Mouse (Mus musculus) large intestine, adult 2 months (tissue): ENCODE results near the gene Rel. TPM values are rescaled to one million over a fixed set of nuclear protein-coding genes. Genes with fewer than 3 reads are reported as not detected.

Experiments
- DNase-seq: peaks from one replicate; pipeline ENCODE4 v3.0.0-alpha.2; 2012; ENCODE audit warnings: low read depth, low spot score
- WGBS: fragments of 180-500 bp; shearing (Covaris S2); methylation state at CpG from one replicate; pipeline ENCODE4 v1.1.7; 2018; 5-methylcytosine and 5-hydroxymethylcytosine counted together
- polyA plus RNA-seq: library from polyadenylated mRNA; depleted of rRNA; stranded (reverse); fragments of >200 nt; gene quantifications from 2 replicates; pipeline ENCODE4 v1.2.3, GENCODE M21; 2012; rRNA removed

Rel gene
- polyA plus RNA-seq, 1 experiment: 1.4 TPM

DNA sequence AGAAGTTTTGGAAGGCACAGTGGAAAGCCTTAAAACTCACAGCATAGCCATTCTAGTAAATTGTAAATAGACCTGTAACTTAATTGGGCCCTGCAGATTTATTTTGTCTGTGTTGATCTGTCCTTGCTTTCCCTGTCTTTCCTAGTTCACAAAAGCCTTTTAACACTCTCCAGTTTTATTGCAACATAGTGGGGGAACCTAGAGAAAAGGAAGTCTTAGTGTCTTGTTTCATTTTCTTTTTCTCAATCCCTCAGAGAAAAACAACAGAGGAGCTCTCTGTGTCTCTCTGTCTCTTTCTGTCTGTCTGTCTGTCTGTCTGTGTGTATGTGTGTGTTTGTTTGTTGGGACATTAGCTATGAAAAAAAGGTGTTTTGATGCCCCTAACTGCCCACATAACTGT is 74.9 kb downstream of the Rel start:
- DNase-seq: no peak

DNA sequence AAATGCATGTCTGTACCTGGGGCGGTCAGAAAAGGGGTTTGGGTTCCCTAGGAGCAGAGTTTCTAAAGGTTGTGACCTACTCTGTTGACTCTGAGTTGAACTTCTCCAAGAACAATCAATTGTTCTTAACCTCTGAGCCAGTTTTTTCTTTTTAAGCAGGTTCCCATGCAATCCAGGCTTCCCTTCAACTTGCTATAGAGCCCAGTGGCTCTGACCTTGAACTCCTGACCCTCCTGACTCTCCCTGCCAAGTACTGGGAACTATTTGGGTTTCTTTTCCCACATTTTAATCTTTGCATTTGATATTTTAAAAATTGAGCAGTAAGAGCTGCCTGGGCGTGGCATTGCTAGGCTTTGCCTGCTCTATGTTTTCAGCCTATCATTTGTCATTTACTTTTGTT is 77.5 kb downstream of the Rel start:
- WGBS: 94% methylated on average over 2 of the region's 2 CpGs
- no peak for DNase-seq

DNA sequence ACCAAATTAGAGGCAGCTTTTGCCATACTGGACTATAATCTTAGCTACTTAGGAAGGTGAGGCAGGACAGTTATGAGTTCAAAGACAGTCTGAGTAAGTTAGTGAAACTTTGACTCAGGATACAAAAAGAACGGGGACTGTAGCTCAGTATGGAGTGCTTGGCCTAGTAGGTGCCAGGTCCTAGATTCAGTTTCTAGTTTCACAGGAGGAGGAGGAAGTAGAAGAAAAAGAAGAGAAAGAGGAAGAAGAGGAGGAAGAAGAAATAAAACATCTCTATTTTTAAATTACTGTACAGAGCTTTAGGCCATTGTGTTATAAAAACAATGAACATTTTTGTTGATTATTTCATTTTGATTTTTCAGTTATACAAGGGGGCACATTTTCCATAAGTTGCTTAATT is 82.7 kb downstream of the Rel start:
- 82% methylated on average over 1 of the region's 1 CpGs for WGBS
- no peak for DNase-seq

Other genes with a start within 250 kb of the Rel start
- not detected in 2 replicates for gene 1700093K21Rik, start 249.8 kb downstream of the Rel start, polyA plus RNA-seq
- gene 0610010F05Rik, start 137.3 kb downstream of the Rel start, polyA plus RNA-seq: 0.73 and 1.1 TPM in 2 replicates
- gene Pus10, start 105.3 kb downstream of the Rel start, polyA plus RNA-seq: 2.4 and 2.6 TPM in 2 replicates
- 5.1 and 6.9 TPM in 2 replicates for gene Pex13, start 105.0 kb downstream of the Rel start, polyA plus RNA-seq
- gene Papolg, start 124.3 kb upstream of the Rel start, polyA plus RNA-seq: 2.5 and 3.4 TPM in 2 replicates